Mouse (Mus musculus): ENCODE measurements around the gene Nol8. TPM values are rescaled to one million over a fixed set of nuclear protein-coding genes. Genes with fewer than 3 reads are reported as not detected.

The Nol8 gene
- polyA plus RNA-seq (2012; fragmentation: generic; extraction: Trizol) = under 1 TPM; 0.26 to 0.76 TPM

DNA sequence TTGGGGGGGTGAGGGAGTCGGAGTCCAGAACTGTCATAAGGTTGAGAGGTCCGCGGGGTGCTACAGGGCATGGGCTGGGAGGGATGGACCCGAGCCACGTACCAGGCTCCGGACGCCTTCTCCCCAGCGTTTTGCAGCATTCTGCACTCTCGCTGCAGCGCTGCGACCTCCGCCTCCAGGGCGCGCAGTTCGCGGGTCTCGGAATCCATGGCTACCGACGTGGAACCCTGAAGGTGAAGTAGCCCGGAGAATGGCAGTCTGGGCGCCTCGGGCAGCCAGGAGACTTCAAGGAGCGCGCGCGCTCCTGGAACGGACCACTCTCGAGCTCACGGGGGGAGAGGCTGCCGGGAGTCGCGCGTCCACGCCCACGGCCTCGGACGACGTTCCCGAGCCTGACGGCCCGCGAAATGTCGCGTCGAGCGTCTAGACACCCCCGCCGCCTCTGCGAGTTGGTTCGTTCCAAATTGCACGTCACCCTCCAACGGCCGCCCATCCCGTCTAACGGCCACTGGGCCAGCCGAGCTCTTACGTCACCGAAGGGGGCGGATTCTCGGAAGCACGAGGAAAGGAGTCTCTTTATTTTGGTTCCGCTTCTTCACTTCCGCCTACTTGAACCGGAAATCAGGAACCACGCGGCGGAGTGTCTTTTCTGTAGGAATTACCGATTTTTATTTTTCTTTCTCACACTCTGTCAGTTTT is at the start of gene Nol8, which contains the start of gene Cenpp:
TSS of gene Nol8 (plus strand) at position 598 of the 699 bp plus-strand sequence.
TSS of gene Cenpp (minus strand) at position 305 of the 699 bp plus-strand sequence.

DNA sequence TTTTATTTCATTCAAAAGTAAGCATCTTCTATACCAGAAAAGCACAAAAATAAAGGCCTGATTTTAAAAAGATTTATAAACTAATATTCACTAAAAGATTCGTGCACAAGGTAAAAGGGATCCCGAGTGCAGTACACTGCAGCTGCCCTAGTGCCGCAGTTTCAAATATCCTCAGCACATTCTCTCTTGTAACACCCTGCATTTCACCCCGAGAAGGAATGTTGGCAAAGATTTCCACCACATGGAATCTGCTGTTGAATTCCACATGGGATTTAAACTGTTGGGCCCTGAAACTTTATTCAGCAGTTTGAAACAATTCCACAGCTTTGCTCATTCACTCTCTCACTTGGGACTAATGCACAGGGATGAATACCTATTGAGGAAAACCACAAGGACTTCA is 45.2 kb upstream of the Nol8 start, which contains the start of gene Ogn:
TSS of gene Ogn (plus strand) at position 333 of the 400 bp plus-strand sequence.

DNA sequence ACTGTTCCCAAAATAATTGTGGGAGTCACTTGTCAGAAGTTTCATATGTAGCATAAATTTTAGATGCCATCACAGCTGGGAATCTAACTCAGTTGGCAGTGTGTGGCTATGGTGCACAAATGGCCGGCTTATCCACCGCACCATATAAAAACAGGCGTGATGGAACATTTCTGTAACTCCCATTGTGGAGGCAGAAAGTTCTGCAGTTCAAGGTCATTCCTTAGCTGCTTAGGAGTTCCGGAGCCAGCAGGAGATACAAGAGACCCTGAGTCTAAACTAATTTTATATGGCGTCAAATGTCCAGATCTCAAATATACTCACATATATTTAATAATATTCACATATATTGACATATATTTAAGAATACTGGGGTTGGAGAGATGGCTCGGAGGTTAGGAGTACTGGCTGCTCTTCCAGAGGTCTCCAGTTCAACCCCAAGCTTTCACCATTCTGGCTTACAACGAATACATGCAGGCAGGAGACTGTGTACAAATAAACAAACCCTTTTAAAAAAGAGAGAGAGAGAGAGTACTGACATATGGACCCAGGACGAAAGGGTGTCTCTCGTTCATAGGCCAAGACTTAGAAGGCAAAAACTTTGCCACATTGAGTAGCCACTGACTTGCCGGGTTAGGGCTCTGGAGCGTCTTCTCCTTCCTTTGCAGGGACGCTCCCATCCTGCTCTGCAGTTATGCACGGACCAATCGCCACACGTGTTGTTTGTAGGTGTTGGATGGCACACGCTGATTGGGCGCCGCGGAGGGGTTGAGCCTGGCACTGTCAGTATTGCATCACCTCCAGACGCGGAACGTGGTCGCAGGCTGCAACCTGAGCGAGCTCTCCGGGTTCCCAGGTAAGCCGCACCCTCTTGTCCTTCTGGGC is 28.7 kb downstream of the Nol8 start, which contains the start of gene Iars:
TSS of gene Iars (plus strand) at position 750 of the 882 bp plus-strand sequence.

Other genes with a start within 250 kb of the Nol8 start
- gene Ippk, start 231.8 kb upstream of the Nol8 start, polyA plus RNA-seq (2012; fragmentation: generic; extraction: Trizol) = 1 to 10 TPM in 1 of 2 experiments, under 1 TPM in 1; 0.75 to 3.3 TPM
- gene Tes3-ps, start 159.8 kb upstream of the Nol8 start, polyA plus RNA-seq (2012; fragmentation: generic; extraction: Trizol) = under 1 TPM; 0.05 to 0.30 TPM
- 1 to 10 TPM in 1 of 2 experiments, under 1 TPM in 1; 0.01 to 1.6 TPM for gene Ecm2, start 148.3 kb upstream of the Nol8 start, polyA plus RNA-seq (2012; fragmentation: generic; extraction: Trizol)
- gene Aspn, start 108.6 kb upstream of the Nol8 start, polyA plus RNA-seq (2012; fragmentation: generic; extraction: Trizol) = 1 to 10 TPM in 1 of 2 experiments, under 1 TPM in 1; 0.04 to 5.0 TPM
- 1 to 10 TPM in 1 of 2 experiments, under 1 TPM in 1; 0.09 to 3.2 TPM for gene Omd, start 70.6 kb upstream of the Nol8 start, polyA plus RNA-seq (2012; fragmentation: generic; extraction: Trizol)
- gene Ogn, start 45.0 kb upstream of the Nol8 start, polyA plus RNA-seq (2012; fragmentation: generic; extraction: Trizol) = 10 to 100 TPM in 1 of 2 experiments, under 1 TPM in 1; 0.40 to 63.1 TPM
- 10 to 100 TPM in 1 of 2 experiments, 1 to 10 TPM in 1; 1.3 to 12.9 TPM for gene Cenpp, start 293 bp upstream of the Nol8 start, polyA plus RNA-seq (2012; fragmentation: generic; extraction: Trizol)
- gene Iars, start 29.0 kb downstream of the Nol8 start, polyA plus RNA-seq (2012; fragmentation: generic; extraction: Trizol) = 10 to 100 TPM in 1 of 2 experiments, 1 to 10 TPM in 1; 9.9 to 18.0 TPM
- gene Gm30302, start 145.9 kb downstream of the Nol8 start, polyA plus RNA-seq (2012; fragmentation: generic; extraction: Trizol) = not detected

Measured in C3H10T1/2 (cell line).